Mouse (Mus musculus): Measurements from ENCODE around the gene Apoe. TPM values are rescaled to one million over a fixed set of nuclear protein-coding genes. Genes with fewer than 3 reads are reported as not detected.

Gene Apoe
- polyA plus RNA-seq, 1 experiment from 2014 or later: 200 TPM

DNA sequence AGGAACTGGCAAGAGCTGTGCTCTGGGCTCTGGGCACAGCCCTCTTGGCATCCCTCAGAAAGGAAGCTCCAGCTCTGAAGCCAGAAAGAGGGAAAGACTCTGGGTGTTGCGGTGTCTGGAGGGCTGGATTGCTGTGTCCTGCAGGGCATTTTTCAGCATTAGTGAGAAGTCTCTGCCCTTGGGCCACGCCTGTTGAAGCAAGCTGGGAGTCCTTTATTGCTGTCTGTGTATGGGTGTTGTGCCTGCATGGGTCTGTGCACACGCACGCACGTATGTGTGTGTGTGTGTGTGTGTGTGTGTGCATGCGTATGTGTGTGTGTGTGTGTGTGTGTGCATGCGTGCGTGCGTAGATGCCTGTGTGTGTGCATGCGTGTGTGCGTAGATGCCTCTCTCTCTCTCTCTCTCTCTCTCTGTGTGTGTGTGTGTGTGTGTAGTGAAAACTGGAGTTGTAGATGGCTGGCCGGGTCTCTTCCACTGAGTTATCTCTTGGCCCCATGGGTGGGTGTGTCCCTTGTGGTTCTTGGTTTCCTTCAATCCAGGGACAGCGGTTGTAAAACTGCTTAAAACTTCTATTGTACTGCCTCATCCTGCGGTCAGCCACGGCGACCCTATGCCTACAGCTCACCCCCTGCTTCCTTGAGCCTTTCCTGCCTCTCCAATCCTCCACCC, 37.5 kb upstream of the Apoe start:
- Histone ChIP-seq H3K4me3 (no peak overlapping the region), H3K4me1 (peaks cover 6% of the 10 kb centered on the region), H3K9me3 (no peaks in the 10 kb centered on the region), H3K27ac (no peak overlapping the region), H3K27me3 (no peaks in the 10 kb centered on the region), H3K36me3 (peaks cover 89% of the 10 kb centered on the region), H3K4me2 (no peak overlapping the region), H3K9ac (no peak overlapping the region)
- 89% methylated on average over 16 of the region's 16 CpGs for WGBS
- no peak for ATAC-seq (ENCODE audit: insufficient number of reproducible peaks, insufficient read depth, low FRiP score, low TSS enrichment, low read depth)

DNA sequence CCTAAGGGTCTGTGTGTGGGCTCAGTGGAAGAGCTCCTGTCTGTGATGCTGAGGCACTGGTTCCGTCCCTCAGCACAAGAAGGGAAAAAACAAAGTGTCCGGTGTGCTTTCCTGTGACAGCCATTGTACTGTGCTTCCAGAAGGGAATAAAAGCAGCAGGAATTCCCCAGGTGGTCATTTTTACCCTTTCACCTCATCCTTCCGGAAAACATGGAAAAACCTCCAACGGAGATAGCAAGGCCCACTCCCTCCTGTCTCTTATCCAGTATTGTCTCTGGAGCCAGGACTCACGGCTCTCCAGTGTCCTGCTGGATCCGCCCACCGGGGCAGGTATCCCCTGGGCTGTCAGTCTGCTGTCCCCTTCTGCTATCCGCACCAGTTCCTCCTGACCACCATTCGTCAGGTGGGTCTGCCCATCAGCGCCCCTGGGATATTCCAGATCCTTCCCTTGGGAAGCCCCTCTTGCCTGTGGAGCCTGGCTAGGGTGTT, 35.2 kb upstream of the Apoe start:
- no peaks in the 10 kb centered on the region for H3K27me3 ChIP-seq
- no peaks in the 10 kb centered on the region for H3K9me3 ChIP-seq
- H3K27ac ChIP-seq: no peak overlapping the region
- H3K9ac ChIP-seq: no peak overlapping the region
- peaks cover 92% of the 10 kb centered on the region for H3K36me3 ChIP-seq
- ATAC-seq (ENCODE audit: insufficient number of reproducible peaks, insufficient read depth, low FRiP score, low TSS enrichment, low read depth): no peak
- WGBS: 87% methylated on average over 10 of the region's 10 CpGs
- no peak overlapping the region for H3K4me2 ChIP-seq
- H3K4me3 ChIP-seq: no peak overlapping the region
- H3K4me1 ChIP-seq: no peaks in the 10 kb centered on the region

DNA sequence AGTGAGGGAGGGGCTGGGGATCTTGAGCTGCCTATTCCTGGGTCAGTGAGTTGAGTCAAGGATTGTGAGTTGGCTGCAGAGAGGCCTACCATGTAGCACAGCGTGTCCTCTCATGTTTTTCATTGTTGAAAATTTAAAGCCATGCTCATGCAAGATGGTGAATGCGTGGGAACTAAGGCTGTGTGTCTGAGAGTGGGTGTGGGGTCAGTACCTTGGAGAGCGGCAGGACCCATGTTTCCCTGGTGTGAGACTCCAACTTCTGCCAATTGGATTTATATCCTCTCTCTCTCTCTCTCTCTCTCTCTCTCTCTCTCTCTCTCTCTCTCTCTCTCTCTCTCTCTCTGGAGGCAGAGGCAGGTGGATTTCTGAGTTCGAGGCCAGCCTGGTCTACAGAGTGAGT, 27.6 kb upstream of the Apoe start:
- no peak overlapping the region for H3K27ac ChIP-seq
- WGBS: 94% methylated on average over 4 of the region's 4 CpGs
- H3K9me3 ChIP-seq: peaks cover 3% of the 10 kb centered on the region; the same call in 1 of the 2 replicates
- ATAC-seq (ENCODE audit: insufficient number of reproducible peaks, insufficient read depth, low FRiP score, low TSS enrichment, low read depth): no peak
- H3K27me3 ChIP-seq: no peaks in the 10 kb centered on the region
- H3K9ac ChIP-seq: no peak overlapping the region
- no peak overlapping the region for H3K4me2 ChIP-seq
- H3K4me3 ChIP-seq: no peak overlapping the region
- peaks cover 98% of the 10 kb centered on the region for H3K36me3 ChIP-seq
- no peaks in the 10 kb centered on the region for H3K4me1 ChIP-seq

DNA sequence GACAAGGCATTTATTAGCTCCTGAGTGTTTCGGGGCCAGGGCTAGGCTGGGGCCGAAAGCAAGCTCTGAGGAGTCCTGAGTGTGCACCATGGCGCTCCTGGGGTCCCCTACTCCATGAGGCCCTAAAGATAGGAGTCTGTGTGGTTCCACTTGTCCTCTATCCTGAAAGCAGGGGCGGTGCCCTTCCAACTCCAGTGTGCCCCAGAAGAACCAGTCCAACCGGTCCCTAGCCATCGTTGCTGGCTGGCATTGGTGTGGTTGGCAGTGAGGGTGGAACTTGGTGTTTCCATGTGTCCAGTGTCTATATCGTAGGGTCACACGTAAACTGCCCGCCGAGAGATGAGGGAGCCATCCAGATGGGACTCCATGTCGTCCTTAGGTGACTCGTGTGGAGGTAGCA, 25.2 kb upstream of the Apoe start:
- H3K27ac ChIP-seq: no peak overlapping the region
- 92% methylated on average over 12 of the region's 12 CpGs for whole genome bisulfite sequencing
- H3K27me3 ChIP-seq: no peaks in the 10 kb centered on the region
- no peaks in the 10 kb centered on the region for H3K4me1 ChIP-seq
- no peak for ATAC-seq (ENCODE audit: insufficient number of reproducible peaks, insufficient read depth, low FRiP score, low TSS enrichment, low read depth)
- no peak overlapping the region for H3K4me2 ChIP-seq
- H3K4me3 ChIP-seq: no peak overlapping the region
- H3K9me3 ChIP-seq: peaks cover 15% of the 10 kb centered on the region
- H3K9ac ChIP-seq: no peak overlapping the region
- peaks cover 97% of the 10 kb centered on the region for H3K36me3 ChIP-seq

DNA sequence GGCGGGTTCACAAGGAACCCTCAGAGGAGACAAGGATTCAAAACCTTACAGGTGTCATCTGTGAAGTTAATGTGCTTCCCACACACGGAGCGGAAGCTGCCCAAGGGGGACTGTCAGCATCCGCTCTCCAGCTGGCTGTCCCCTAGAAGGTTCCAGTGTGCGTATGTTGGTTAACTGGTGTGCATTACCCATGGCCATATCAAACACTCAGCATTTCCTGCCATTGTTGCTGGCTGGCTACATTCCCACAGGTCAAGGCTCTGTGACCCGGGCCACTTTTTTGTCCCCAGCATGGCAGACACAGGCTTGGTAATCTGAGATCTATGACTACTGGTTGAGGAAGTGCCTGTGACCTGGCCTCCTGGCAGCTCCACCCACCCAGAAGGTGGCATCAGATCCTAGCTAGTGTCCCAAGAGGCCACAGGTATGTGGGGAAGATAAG, 23.8 kb upstream of the Apoe start:
- Histone ChIP-seq H3K27me3 (no peaks in the 10 kb centered on the region), H3K27ac (no peak overlapping the region), H3K4me2 (no peak overlapping the region), H3K9me3 (peaks cover 15% of the 10 kb centered on the region), H3K9ac (no peak overlapping the region), H3K36me3 (peaks cover 90% of the 10 kb centered on the region), H3K4me3 (no peak overlapping the region), H3K4me1 (no peaks in the 10 kb centered on the region)
- ATAC-seq (ENCODE audit: insufficient number of reproducible peaks, insufficient read depth, low FRiP score, low TSS enrichment, low read depth): no peak
- WGBS: 89% methylated on average over 6 of the region's 6 CpGs

DNA sequence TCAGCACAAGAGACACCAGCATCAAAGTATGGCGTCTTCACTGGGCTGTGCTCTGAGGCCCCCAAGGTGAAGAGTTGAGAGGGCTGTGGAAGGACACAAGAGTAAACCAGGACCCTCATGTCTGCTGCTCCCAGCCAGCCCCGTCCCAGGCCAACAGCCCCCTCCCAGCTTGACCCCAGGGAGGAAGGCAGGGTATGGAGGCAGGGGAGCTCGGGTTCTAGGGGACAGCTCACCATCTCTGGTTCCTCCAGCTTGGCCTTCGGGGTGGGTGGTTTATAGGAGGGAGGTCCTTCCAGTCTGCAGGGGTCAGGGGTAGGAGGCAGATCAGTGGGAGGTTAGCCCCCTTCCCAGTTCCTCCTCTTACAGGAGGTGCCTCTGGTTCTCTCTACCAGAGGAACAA, 20.2 kb upstream of the Apoe start:
- Histone ChIP-seq H3K4me1 (peaks cover 11% of the 10 kb centered on the region), H3K9me3 (peaks cover 15% of the 10 kb centered on the region), H3K27ac (no peak overlapping the region), H3K4me3 (no peak overlapping the region), H3K9ac (no peak overlapping the region), H3K36me3 (peaks cover 61% of the 10 kb centered on the region), H3K27me3 (no peaks in the 10 kb centered on the region), H3K4me2 (no peak overlapping the region)
- WGBS: 90% methylated on average over 4 of the region's 4 CpGs
- ATAC-seq (ENCODE audit: insufficient number of reproducible peaks, insufficient read depth, low FRiP score, low TSS enrichment, low read depth): no peak

DNA sequence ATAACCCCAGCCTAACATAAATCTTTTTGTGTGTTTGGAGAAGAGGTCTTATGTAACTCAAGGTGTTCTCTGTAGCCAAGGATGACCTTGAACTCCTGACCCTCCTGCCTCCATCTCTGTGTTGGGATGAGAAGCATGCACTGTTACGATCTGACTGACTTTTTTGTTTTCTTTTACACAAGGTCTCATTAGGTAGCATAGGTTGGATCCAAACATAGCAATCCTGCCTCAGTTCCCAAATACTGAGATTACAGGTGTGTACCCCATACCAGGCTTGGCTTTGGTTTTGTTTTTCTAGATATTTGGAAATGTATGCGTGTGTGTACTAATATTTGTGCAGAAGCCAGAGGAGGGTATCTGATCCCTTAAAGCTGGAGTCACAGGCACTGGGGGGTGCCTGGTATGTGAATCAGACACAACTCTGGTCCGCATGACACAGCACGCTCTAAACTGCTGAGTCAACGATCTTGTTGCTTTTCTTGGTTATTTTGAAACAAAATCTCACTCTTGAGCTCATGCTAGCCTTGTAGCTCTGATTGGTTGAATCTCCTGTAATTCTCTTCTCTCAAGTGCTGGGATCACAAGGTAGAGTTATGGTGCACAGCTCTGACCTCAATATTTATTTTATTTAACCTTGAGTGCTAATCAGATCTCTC, 19.4 kb upstream of the Apoe start:
- WGBS: 89% methylated on average over 5 of the region's 5 CpGs
- Histone ChIP-seq H3K9me3 (peaks cover 15% of the 10 kb centered on the region), H3K4me2 (no peak overlapping the region), H3K36me3 (peaks cover 61% of the 10 kb centered on the region), H3K4me1 (peaks cover 19% of the 10 kb centered on the region), H3K4me3 (no peak overlapping the region), H3K27me3 (no peaks in the 10 kb centered on the region), H3K27ac (no peak overlapping the region), H3K9ac (no peak overlapping the region)
- no peak for ATAC-seq (ENCODE audit: insufficient number of reproducible peaks, insufficient read depth, low FRiP score, low TSS enrichment, low read depth)

DNA sequence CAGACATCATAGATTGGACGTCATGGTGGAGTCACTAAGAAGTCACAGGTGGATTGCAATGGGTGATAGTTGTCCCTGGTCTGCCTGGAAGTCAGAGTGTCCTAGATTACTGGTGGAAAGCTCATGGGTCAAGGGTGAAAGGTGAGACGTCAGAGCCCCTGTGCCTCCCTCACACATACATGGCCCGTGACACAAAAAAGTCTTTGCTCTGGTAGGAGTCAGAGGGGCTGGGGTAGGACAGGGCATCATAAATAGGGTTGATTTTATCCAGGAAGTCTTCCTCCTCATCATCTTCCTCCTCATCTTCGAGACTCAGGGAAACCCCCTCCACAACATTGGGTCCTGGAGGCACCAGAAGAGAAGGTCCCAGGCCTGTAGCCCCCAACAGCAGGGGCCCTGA, 18.4 kb upstream of the Apoe start:
- H3K27me3 ChIP-seq: no peaks in the 10 kb centered on the region
- H3K9ac ChIP-seq: no peak overlapping the region
- no peak overlapping the region for H3K27ac ChIP-seq
- H3K4me1 ChIP-seq: peaks cover 19% of the 10 kb centered on the region
- peaks cover 15% of the 10 kb centered on the region for H3K9me3 ChIP-seq
- H3K4me3 ChIP-seq: no peak overlapping the region
- ATAC-seq (ENCODE audit: insufficient number of reproducible peaks, insufficient read depth, low FRiP score, low TSS enrichment, low read depth): no peak
- WGBS: 89% methylated on average over 4 of the region's 4 CpGs
- peaks cover 61% of the 10 kb centered on the region for H3K36me3 ChIP-seq
- H3K4me2 ChIP-seq: no peak overlapping the region

DNA sequence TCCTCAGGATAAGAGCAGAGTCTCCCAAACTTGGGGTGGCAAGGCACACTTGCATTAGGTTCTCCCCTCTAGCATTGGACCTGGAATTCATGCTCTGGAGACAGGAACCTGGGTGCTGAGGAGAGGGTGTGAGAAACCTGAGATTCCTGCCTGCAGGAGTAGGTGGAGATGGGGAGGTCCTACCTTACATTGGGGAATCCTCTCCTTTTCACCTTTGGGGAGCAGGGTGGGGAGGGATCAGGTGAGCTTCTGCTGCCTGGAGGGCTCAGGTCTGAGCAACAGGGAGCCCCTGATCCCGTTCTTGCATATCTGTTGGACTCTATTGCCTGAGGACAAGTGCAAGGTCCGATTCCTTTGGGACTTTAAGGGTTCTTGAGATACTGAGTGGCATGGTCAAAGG, 17.8 kb upstream of the Apoe start:
- H3K4me3 ChIP-seq: 0 out of 2 replicates have a peak overlapping the region, but pooled peaks have one; percentile 100
- no peak for ATAC-seq (ENCODE audit: insufficient number of reproducible peaks, insufficient read depth, low FRiP score, low TSS enrichment, low read depth)
- no peaks in the 10 kb centered on the region for H3K27me3 ChIP-seq
- 90% methylated on average over 2 of the region's 2 CpGs for WGBS
- H3K27ac ChIP-seq: peak overlapping the region; percentile 88; the same call in 1 of the 2 replicates
- H3K9me3 ChIP-seq: peaks cover 15% of the 10 kb centered on the region
- H3K4me1 ChIP-seq: peaks cover 19% of the 10 kb centered on the region
- peak overlapping the region; percentile 54; the same call in 1 of the 2 replicates for H3K9ac ChIP-seq
- peak overlapping the region; percentile 66 for H3K4me2 ChIP-seq
- H3K36me3 ChIP-seq: peaks cover 62% of the 10 kb centered on the region

DNA sequence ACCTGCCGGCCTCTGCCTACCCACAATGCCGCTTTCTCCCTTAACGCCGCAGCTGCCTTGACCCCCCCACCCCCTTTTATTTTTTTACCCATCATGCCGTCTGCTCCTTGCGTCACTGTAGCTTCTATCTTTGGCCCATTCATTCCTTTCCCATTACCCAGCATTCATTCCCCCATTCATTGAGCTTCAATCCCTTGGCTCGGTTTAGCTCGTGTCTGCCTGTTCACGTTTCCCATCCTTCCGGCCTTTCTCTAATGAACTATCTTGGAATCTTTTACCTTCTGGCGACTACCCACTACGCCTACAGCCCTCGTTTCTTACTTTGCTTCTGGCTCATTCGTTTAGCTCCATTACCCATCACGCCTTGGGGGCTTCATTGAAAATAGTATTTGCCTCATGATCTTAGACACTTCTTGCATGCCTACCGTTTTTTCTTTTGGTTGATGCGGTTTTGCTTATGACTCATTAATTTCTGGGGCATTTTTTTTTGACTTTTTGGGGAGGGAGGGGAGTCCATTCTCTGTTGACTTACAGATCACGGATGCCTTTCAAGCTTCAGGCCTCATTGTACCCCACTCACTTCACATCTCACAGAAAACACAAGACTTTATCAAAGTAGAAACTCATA, 17.2 kb upstream of the Apoe start:
- WGBS: 6% methylated on average over 18 of the region's 18 CpGs
- Histone ChIP-seq H3K4me1 (peaks cover 19% of the 10 kb centered on the region), H3K4me2 (peak overlapping the region; percentile 66), H3K36me3 (peaks cover 62% of the 10 kb centered on the region), H3K9ac (peak overlapping the region; percentile 54), H3K27me3 (no peaks in the 10 kb centered on the region), H3K9me3 (peaks cover 8% of the 10 kb centered on the region), H3K4me3 (peak overlapping the region; percentile 100), H3K27ac (peak overlapping the region; percentile 88)
- ATAC-seq (ENCODE audit: insufficient number of reproducible peaks, insufficient read depth, low FRiP score, low TSS enrichment, low read depth): no peak

DNA sequence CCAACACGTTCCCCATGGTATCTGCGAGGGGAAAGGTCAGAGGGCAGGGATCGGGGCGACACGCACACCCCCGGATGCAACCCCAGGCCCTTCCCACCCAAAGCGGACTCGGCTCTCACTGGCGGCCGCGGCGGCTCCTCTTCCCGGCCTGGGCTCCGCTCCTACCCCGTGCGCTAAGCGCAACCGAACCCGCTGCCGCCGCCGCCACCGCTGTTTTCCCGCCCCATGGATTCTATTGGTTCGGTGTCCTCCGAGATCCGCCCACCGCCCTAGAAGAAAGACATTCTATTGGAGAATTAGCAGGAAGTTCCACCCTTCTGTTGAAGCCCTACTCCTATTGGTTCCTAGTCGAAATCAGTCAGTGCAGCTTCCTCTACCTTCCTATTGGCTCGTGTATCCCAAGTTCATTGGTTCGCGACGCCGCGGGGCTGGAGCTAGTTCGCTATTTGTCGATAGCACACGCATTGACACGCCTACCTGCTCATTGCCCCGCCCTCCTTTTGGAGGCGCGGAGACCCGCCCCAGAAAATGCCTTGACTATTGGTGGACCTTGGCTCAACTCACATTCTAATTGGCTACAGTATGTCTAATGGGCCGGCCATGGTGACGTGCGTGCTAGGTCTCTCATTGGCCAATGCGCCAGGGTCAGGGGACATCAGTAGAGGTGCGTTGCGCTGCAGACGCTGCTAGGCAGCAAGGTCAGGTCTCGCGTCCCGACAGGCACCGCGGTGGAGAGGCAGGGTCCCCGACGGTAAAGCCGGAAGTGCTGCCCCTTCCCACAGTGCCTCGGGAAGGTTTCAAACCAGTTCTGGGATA, 16.5 kb upstream of the Apoe start, which contains the start of gene Tomm40:
Gene Tomm40, minus strand, starts transcription at position 200 of the 816 bp plus-strand sequence.
- Histone ChIP-seq H3K27ac (peak within 1 kb of the TSS; percentile 88), H3K9me3 (peaks cover under 1% of the 10 kb centered on the region; the same call in 1 of the 2 replicates), H3K4me2 (peak within 1 kb of the TSS; percentile 92), H3K9ac (peak within 1 kb of the TSS; percentile 98), H3K36me3 (peaks cover 60% of the 10 kb centered on the region), H3K27me3 (no peaks in the 10 kb centered on the region), H3K4me1 (peaks cover 19% of the 10 kb centered on the region), H3K4me3 (peak within 1 kb of the TSS; percentile 100)
- peak; percentile 99 for ATAC-seq (ENCODE audit: insufficient number of reproducible peaks, insufficient read depth, low FRiP score, low TSS enrichment, low read depth)
- under 1% methylated on average over 59 of the region's 59 CpGs for WGBS

All from embryonic facial prominence, embryonic 13.5 days (tissue).